Mouse (Mus musculus): ENCODE data around the gene Bcl6.

The Bcl6 gene

DNA sequence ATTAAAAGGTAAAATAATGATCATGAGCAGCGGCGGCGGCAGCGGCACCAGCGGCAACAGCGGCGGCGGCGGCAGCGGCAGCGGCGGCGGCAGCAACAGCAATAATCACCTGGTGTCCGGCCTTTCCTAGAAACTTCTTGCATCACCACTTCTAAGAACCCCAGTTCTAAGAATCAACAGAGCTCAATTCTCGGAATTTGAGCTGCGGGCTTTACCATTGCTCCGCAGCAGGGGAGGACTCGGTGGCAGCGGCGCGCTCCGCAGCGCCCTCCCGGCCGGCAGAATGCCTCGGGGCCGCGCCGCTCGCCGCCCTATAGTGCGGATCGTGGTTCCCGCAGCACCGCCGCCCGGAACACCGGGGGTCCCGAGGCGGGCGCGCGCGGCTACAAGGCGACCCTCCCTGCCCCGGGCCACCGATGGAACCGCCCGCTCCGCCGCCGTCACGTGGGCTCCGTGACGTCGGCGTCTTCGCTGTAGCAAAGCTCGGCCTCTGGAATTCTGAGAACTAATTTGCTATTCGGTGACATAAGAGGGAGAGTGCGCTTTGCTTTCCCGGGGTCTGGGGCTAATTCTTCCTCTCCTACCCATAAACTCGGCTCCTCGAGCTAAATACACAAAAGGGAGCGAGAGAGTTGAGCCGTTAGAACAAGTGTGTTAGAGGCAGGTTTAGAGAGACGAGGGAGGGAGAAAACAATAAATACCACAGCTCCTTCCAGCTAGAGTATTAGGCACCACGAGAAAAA, at the start of gene Bcl6, which contains the start of gene Gm37419:
Gene Bcl6 (minus strand): TSS at position 387 of the 743 bp plus-strand sequence.
Gene Gm37419 (plus strand): TSS at position 17 of the 743 bp plus-strand sequence.
- peak; percentile 71 to 77 for DNase-seq (ENCODE audit: low spot score in 2 of 2)

DNA sequence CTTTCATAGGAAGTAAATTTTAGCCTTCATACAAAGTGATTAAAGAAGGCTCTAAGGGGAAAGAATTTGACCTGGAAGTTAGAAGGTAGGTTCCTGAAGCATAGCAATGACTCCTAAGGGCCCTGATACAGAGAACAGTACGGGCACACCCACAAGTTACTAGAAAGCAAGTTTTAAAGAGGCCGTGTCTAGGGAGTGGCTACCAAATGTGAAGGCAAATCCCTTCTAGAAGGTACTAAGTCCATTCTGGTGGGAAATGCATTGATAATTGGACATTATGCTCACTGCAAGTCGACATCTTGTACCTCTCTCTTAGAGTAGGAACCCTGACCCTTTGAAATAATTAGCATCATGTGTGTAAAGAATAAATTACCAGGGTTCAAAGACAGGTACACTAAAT, 47.7 kb upstream of the Bcl6 start:
- DNase-seq (ENCODE audit: low spot score in 2 of 2), result no peak

DNA sequence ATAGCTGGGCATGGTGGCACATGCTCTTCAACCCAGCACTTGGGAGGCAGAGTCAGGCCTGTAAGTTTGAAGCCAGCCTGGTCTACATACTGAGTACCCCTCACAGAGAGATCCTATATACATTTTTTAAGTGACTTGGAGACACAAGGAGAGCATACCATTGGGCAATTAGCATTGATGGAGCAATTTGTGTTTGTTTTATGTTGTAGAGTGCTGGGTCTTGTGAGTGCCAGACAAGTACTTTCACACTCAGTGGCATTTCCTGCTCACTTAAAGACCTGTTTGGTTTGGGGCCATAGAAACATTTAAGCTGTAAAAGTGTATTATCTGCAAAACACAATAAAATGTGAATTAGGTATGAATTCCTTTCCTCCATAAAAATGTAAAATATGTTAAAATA, 47.1 kb upstream of the Bcl6 start:
- no peak for DNase-seq (ENCODE audit: low spot score in 2 of 2)

DNA sequence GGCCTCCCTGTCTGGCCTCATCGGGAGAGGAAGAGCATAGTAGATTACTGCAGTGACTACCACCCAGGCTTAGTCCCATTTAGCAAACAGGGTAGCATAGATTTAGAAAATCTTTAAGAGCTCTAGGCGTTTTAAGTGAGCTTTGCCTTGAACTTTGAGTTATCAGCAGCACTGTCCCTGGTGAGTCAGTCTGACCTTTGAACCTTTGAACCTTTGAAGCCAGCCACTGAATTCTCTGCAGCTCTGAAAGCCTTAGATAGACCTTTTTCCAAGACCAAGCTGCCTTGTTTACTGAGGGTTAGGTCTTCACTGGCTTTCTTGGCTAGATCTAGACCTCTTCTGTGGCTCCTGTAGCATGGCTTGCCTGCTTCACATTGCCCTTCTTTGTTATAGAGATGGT, 45.8 kb upstream of the Bcl6 start:
- DNase-seq (ENCODE audit: low spot score in 2 of 2), result no peak

DNA sequence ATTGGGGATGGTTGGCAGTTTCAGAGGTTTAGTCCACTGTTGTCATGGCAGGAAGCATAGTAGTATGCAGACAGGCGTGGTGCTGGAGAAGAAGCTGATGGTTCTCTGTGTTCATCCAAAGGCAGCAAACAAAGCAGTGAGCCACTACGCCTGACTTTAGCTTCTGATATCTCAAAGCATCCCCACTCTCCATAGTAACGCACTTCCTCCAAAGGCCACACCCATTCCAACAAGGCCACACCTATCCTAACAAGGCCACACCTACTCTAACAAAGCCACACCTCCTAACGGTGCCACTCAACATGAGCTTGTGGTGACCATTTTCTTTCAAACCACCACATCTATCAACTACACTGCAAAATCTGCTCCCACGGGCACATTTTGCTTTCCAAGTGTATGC, 44.6 kb upstream of the Bcl6 start:
- DNase-seq (ENCODE audit: low spot score in 2 of 2), result no peak

DNA sequence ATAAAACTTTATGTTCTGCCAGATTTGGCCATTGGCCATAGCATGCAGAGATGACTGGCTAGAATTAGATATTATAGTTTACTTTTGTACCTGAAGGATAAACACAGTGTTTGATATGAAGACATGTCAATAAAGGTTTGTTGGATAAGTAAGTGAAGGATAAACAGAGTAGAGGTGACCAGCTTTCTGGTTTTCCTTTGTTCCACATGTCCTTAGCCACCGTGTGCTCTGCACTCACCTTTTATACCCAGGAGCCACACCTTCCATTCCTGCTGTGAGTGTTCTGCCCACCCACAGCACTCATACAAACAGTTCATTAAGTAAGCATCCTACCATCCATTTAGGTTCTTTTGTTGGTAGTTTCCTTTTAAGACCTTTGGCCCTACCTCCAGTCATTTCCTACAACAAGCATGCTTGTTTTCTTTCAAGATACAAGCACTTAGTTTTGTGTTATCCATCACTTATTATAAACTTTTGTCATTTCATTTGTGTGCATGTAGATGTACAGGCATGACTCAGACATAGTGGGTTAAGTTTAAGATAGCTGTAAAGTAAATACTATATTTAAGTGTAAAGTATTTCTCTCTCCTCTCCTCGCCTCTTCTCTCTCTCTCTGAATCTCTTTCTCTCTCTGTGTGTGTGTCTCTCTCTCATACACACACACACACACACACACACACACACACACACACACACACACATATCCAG, 41.5 kb upstream of the Bcl6 start:
- no peak for DNase-seq (ENCODE audit: low spot score in 2 of 2)

DNA sequence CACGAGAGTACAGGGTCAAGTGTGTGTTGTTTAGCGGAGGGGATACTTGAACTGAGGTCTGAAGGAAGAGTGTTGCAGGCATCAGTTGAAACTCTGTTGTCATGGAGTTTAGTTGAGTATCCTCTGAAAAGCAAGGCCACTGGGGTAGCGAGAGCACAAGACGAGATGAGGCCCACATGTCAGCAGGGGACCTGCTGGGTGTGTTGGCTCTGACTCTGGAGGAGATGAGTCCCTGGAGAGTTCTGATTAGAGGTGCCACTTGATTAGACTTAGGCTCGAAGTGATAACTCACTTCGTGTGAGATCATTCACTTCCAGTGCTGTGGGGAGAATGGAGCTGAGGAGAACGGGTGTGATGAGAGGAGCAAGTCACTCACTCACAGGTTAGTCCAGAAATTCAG, 36.8 kb upstream of the Bcl6 start:
- no peak for DNase-seq (ENCODE audit: low spot score in 2 of 2)

DNA sequence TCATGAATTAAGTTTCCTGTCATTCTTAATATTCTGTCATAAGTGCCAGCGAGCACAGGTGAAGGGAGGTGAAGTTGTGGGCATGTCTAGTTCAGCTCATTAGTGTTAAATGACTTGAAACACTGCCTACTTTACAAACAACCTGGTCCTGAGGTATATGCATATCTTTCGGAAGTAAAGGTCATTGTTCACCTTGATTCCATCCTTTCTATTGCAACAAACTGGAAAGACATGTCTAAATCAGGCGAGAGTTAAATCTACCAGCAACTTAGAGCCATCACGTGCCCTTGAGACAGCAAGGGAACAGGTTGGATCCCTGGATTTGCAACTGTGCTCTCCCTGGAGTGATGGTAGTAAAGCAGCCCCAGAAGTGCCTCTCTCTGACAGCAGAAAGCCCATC, 34.0 kb upstream of the Bcl6 start:
- DNase-seq (ENCODE audit: low spot score in 2 of 2), result no peak

DNA sequence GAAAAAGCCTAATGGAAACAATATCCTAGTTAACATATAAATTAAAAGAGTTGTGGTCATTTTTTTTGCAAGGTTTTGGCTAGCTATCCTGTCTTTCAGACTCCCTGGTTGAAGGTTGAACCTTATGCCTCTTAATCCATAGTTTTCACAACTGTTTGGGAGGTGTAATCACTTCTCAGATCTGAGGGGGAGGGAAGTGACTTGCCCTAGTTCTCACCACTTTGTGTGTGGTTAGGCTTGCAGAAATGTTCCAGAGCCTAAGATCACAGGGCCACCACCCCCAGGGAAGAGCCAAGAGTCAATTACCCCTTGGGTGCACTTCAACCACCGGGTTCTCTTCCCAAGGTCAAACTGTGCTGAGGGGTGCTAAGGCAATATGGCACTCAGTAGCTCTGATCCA, 33.1 kb upstream of the Bcl6 start:
- DNase-seq (ENCODE audit: low spot score in 2 of 2), result no peak

DNA sequence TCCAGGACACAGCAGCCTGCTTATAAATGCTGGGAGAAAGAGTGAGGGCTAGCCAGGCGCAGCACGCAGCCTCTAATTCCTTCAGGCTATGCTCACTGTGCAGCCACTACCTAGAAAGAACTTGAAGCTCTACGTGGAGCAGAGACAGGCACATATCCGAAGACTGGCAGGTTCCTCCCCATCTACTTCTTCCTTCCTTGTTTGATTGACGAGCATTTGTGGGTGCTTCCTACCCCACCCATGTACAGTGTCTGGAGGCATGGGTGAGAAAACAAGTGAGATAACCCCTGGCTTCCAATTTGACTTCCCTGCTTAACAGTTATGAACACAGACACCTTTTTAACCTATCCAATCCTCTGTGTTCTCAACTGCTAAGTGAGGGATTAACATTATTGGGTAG, 28.1 kb upstream of the Bcl6 start:
- no peak for DNase-seq (ENCODE audit: low spot score in 2 of 2)

DNA sequence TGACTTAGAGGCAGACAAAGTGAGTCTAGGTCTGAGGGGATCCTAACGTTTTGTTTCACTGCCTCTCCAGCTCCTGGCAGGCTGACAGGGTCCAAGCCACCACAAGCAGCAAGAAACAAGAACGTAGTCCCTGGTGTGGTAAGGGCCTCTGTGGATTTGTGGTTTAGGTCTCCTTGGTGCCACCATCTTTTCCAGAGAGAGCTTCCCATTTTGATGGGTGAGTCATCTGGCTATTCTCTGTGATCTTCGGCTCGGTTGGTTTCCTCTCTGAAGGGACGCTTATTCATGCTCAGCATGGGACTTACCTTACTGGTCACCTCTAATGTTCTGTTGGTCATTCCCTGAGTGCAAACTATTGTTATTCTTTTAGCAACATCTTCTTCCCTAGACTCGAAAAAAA, 27.6 kb upstream of the Bcl6 start:
- no peak for DNase-seq (ENCODE audit: low spot score in 2 of 2)

DNA sequence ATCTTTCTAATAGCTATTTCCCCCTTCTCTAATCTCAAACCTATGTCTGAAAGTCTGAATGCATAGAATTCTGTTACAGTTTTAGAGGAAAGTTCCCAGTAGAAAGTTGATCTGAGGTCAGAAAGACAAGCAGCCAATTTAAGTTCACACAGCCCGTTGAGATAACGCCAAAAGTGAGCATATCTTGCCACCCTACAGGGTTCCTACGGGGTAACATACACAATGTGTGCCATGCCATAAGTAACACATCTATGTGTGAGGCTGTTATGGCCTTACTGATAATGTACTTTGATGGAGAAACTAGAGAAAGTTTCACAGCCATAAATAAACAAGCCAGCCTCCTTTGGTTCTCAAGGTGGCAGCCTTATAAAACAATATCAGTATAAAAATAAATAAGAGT, 25.7 kb upstream of the Bcl6 start:
- DNase-seq (ENCODE audit: low spot score in 2 of 2), result no peak

DNA sequence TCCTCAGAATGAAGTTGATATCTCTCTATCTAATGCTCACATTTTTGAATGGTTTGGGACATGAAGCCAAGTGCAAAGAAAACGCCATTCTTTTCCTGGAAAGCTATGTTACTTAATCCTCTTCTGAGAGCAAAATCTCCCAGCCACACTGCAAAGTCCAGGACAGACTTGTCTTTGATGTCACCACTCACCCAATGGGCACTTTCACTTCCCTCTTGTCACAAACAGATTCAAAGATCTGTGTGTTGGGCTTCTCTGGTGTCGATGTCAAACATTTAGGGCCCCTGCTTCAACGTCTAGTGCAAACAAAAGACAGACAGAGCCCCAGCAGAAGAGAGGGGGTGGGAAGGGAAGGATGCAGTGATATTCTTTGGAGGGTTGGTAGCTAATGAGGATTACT, 23.4 kb upstream of the Bcl6 start:
- no peak for DNase-seq (ENCODE audit: low spot score in 2 of 2)

DNA sequence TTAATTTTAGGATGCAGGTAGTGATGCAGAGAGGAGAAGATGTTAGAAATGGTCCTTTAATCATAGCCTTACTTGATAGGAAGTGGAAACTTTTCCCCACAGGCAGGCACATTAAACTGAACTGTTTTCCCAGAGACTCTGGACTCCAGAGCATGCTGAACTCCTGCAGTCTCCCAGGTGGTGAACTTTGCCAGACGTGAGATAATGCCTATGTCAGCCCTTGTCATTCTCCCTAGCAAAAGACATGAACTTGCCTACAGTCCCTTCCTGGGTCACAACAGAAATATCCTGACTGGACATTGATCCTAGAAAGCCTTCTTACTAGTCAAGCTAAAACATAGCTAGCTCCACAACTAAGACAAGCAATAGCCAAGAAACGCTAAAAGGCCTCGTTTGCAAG, 22.7 kb upstream of the Bcl6 start:
- DNase-seq (ENCODE audit: low spot score in 2 of 2), result no peak

DNA sequence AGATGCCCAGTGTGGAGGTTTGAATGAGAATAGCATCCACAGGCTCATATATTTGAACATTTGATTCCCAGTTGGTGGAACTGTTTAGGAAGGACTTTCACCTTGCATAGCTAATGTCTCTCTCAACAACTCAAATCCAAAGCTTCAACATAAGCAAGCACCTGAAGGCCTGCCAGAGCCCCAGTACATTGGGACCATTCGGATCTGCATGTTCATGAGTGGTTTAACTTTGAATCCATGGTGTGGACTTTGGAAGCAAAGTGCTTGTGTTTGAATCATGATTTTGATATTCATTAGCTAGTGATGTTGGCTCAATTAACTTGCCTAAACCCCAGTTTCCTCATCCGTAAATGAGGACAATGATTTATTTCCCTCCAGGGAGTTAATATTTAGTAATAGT, 21.2 kb upstream of the Bcl6 start:
- DNase-seq (ENCODE audit: low spot score in 2 of 2), result no peak

DNA sequence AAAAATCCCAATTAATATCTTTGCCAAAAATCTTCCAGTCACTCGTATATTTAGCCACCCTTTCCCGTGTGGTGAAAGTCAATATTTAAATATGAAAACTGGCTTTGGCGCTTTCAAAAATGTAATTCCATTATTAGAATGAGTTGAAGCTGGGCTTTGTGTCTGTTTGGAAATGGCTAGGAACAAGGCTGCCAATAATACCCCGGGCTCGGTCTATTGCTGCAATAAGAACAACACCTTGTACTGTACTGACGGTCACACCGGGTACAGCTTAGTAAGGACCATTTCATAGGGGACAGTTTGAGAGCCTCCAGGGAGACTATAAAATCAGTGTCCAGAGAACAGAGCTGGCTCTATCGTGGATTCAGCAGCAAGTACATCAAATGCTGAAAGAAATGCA, 17.3 kb upstream of the Bcl6 start:
- DNase-seq (ENCODE audit: low spot score in 2 of 2), result no peak

DNA sequence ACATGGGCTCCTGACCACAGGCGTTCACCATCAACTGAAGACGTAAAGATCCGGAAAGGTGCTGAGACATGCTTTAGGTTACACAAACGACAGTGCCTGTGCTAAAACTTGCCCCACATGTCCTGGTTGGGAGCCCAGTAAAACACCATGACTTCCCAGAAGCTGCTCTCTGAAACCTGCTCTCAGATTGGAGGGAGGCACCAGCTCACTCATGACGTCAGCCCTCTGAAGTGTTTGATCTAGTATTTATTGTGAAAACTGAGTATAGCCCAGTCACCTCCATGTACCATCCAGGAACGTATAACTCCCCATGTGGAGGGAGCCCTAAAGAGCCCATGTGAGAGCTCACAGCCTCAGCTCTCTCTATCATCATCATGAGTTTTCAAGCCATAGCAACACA, 9.3 kb upstream of the Bcl6 start:
- DNase-seq (ENCODE audit: low spot score in 2 of 2), result no peak

DNA sequence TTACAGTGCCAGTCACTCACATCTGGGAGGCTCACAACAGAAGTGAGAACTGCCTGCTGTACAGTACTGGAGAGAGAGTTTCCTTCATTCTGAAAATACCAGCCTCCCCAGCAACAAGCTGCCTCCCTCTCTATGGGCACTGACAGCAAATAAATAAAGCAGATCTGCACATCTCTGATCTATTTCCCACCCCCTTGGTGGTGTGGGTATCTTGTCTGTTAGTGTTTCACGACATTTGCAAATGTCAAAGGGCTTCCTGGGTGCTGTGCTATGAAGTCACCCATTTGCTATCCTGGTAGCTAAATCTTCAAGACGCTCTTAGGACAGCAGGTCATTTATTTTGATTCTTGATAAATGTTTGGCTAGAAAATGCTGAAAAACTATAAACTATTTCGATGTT, 8.6 kb upstream of the Bcl6 start:
- no peak for DNase-seq (ENCODE audit: low spot score in 2 of 2)

DNA sequence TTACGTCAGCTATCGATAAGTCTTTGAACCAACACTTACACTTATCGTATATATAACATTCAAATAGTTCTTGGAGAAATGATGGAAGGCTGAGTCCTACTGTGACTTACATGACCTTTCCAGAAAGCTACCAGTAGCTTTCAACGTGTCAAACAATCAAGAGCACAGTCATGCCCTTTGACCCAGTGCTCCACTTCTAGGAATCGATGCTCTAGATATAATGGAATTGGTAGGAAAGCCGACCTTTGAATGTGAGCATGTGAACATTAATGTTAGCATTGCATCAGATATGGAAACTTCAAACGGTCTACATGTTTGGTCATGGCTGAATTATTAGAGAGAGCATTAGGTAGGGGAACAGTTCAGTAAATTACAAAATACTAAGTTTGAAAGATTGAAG, 7.7 kb upstream of the Bcl6 start:
- no peak for DNase-seq (ENCODE audit: low spot score in 2 of 2)

DNA sequence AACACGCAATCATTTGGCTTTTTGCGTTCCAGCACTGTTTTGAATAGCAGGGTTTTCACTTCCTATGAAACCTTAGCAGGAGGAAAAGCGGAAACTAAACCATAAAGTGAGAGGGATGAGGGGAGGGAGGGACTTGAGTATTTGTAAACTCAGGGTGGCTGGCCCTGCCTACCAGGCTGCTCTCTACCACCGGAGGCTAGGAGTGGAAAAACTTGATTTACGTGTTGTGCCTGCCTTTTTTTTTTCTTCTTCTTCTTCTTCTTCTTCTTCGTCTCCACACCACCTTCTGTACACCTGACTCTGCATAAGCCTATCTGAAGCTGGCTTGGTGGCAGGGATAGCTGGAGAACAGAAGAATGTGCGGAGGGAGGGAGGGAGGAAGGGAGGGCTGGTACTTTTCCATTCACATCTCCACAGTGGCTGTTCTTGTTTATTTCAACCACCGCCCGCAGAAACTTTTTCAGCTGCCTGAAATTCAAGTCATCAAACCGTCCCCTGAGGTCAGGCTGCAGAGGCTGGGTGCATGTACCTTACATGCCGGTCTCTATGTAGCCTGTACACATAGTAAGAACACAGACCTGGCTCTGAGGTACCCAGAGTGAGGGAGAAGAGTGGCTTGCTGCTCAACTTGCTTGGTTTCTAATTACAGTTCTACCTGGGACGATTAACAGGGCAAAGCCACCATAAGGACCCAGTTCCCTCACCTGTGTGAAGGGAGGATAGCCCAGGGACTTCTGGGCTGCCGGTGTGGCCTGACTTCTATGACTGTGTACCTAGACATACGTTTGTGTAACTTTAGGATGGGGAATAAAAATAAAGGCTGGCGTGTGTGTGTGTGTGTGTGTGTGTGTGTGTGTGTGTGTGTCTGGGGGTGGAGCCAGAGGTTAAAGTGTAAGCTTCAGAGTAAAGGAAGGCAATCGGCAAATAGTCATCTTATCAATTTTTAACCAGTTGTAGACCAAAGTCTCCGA, 5.0 kb upstream of the Bcl6 start:
- no peak for DNase-seq (ENCODE audit: low spot score in 2 of 2)

DNA sequence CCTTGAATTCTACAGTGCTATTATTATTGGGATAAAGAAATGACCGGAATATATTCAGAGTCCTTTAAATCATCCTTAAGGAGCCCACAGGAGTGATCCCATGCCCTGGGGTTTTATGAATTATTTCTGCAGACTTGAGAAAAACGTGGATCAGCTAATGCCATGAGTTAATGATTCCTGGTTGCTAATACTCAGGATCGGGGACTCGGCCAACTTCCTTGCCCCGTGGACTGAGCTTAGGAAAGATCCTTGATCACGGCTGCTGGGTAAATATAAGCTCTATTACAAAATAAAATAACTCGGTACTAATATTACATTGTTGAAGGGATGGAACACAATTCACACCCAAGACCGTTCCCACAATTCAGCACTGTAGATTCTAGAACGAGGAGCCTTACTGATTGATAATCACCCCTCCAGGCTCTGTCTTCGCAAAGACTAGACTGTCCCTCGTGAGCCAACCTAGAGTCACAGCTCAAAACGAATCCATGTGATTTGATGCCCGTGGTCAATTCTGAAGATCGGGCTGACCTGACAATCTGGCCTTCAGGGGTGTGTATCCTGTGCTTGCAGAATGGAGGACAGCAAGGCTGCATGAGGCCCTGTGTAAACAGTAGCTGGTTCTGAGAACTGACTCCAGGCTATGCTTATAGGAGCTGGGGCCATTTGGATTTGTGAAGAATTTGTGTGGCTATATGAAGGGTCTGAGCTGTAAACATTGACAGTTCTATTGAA, 3.4 kb upstream of the Bcl6 start:
- DNase-seq (ENCODE audit: low spot score in 2 of 2), result no peak

DNA sequence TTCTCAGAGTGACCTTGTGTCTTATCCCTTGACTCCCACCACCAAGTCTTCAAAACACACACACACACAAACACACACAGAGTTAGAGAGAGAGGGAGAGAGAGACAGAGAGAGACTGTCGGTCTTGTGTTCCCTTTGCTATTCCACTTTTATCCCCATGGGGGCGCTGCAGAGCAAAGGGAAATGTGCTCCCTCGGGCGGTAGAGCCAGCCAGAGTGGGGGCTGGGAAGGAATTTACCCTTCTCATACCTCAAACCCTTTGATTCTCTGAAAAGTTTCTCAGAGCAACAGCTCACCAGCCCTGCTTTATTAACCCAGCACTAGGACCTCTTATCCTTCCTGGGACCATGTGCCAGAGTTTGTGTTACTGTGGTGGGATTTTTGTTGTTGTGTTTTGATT, 2.5 kb upstream of the Bcl6 start:
- DNase-seq (ENCODE audit: low spot score in 2 of 2), result peak; percentile 66 to 76
